Mouse (Mus musculus) adrenal gland, adult (tissue): ENCODE measurements around the gene Tmem33.

Experiments used
- DNase-seq, 2 experiments: peaks; one replicate each; pipeline ENCODE4 v3.0.0; 2022 to 2023; ENCODE audit warnings: low spot score in 1 of 2; ENCODE audit not compliant: inconsistent age in 2 of 2

Tmem33 gene

GRCm38 (mm10) chr5:67255664-67256063 is 4.7 kb upstream of the Tmem33 start:
- DNase-seq, result peak in 1 of 2 experiments; percentile 54

- DNase-seq, result no peak
Measured at GRCm38 (mm10) chr5:67258473-67258872, 1.9 kb upstream of the Tmem33 start.

- no peak for DNase-seq
Measured at GRCm38 (mm10) chr5:67260159-67260530, 220 bp upstream of the Tmem33 start.

GRCm38 (mm10) chr5:67262964-67263363 is 2.6 kb downstream of the Tmem33 start:
- DNase-seq, result no peak

- DNase-seq, result peak in 1 of 2 experiments; percentile 39
Measured at GRCm38 (mm10) chr5:67266106-67266505, 5.7 kb downstream of the Tmem33 start.

GRCm38 (mm10) chr5:67269309-67269708 is 8.9 kb downstream of the Tmem33 start:
- DNase-seq, result no peak

GRCm38 (mm10) chr5:67279407-67279806 is 19.0 kb downstream of the Tmem33 start:
- no peak for DNase-seq

- DNase-seq, result no peak
Measured at GRCm38 (mm10) chr5:67279840-67280239, 19.5 kb downstream of the Tmem33 start.

GRCm38 (mm10) chr5:67280400-67280799 is 20.0 kb downstream of the Tmem33 start:
- DNase-seq, result no peak

- DNase-seq, result no peak
Measured at GRCm38 (mm10) chr5:67295029-67295428, 34.7 kb downstream of the Tmem33 start.

- no peak for DNase-seq
Measured at GRCm38 (mm10) chr5:67295682-67296081, 35.3 kb downstream of the Tmem33 start.

GRCm38 (mm10) chr5:67296171-67296570 is 35.8 kb downstream of the Tmem33 start:
- DNase-seq, result no peak

GRCm38 (mm10) chr5:67297026-67297813 is 36.9 kb downstream of the Tmem33 start:
- peak in 1 of 2 experiments; percentile 72 for DNase-seq

- no peak for DNase-seq
Measured at GRCm38 (mm10) chr5:67299847-67300412, 39.6 kb downstream of the Tmem33 start.

GRCm38 (mm10) chr5:67300926-67301597 is 40.7 kb downstream of the Tmem33 start:
- DNase-seq, result no peak

- DNase-seq, result no peak
Measured at GRCm38 (mm10) chr5:67301722-67302331, 41.5 kb downstream of the Tmem33 start.

GRCm38 (mm10) chr5:67303816-67304215 is 43.5 kb downstream of the Tmem33 start:
- no peak for DNase-seq

GRCm38 (mm10) chr5:67306698-67307521 is 46.5 kb downstream of the Tmem33 start, which contains the start of gene Slc30a9:
Slc30a9 (plus strand) TSS chr5:67306955.
- peak; percentile 94 to 98 for DNase-seq

GRCm38 (mm10) chr5:67307659-67308222 is 47.4 kb downstream of the Tmem33 start:
- DNase-seq, result no peak

GRCm38 (mm10) chr5:67311811-67312521 is 51.6 kb downstream of the Tmem33 start:
- DNase-seq, result peak in 1 of 2 experiments; percentile 56
